Mouse (Mus musculus): ENCODE measurements around the gene Flrt1. TPM values are rescaled to one million over a fixed set of nuclear protein-coding genes. Genes with fewer than 3 reads are reported as not detected.

Gene Flrt1
- polyA plus RNA-seq, 1 experiment from 2014 or later, result 1.3 TPM

DNA sequence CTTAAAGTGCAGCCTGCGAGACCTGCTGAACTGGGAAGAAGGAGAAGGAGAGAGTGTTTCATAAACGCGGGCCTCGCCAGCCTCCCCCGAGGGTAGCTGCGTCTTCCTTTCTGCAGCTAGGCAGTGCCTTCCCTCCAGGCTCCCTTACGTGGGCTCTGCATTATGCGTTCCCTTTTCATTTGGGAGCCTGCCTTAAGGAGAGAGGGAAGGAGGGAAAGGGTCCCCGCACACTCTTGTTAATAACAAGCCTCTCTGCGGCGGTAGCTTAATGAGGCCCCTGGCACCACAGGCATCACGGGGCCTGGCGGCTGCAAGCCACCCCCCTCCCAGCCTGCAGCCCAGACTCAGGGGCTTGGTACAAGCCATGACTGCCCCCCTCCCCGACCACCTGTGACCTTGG is 8.0 kb upstream of the Flrt1 start:
- no peak overlapping the region for H3K4me3 ChIP-seq
- H3K9me3 ChIP-seq (replicated peaks), result no peaks in the 10 kb centered on the region
- no peak for ATAC-seq (replicated peaks; ENCODE audit: insufficient number of reproducible peaks, insufficient read depth, low FRiP score, low read depth)
- peaks cover 57% of the 10 kb centered on the region for H3K4me1 ChIP-seq (replicated peaks)
- H3K9ac ChIP-seq, result no peak overlapping the region
- no peak overlapping the region for H3K4me2 ChIP-seq
- no peaks in the 10 kb centered on the region for H3K36me3 ChIP-seq
- 56% methylated on average over 14 of the region's 14 CpGs for WGBS
- 0 out of 2 replicates have a peak overlapping the region, but pooled peaks have one; percentile 29 for H3K27ac ChIP-seq
- H3K27me3 ChIP-seq, result no peaks in the 10 kb centered on the region

DNA sequence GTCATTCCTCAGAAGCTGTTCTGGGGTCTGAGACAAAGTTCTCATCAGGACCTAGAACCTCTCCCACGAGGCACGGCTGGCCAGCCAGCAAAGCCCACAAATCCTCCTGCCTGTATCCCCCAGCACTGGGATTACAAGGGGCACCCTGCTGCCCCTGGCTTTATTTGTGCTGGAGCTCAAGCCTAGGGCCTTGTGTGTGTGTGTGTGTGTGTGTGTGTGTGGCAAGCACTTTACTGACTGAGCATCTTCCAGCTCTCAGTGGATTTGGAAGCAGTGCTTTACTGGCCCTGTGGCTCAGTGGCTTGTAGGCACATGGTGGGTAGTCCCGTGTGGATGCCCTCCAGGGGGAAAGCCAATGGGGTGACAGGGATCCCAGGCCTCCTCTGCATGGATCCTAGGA is 7.1 kb upstream of the Flrt1 start:
- no peak overlapping the region for H3K27ac ChIP-seq
- WGBS, result 59% methylated on average over 3 of the region's 3 CpGs
- no peaks in the 10 kb centered on the region for H3K27me3 ChIP-seq
- H3K4me2 ChIP-seq, result no peak overlapping the region
- no peaks in the 10 kb centered on the region for H3K36me3 ChIP-seq
- peaks cover 57% of the 10 kb centered on the region for H3K4me1 ChIP-seq (replicated peaks)
- no peak overlapping the region for H3K9ac ChIP-seq
- ATAC-seq (replicated peaks; ENCODE audit: insufficient number of reproducible peaks, insufficient read depth, low FRiP score, low read depth), result no peak
- H3K4me3 ChIP-seq, result no peak overlapping the region
- no peaks in the 10 kb centered on the region for H3K9me3 ChIP-seq (replicated peaks)

DNA sequence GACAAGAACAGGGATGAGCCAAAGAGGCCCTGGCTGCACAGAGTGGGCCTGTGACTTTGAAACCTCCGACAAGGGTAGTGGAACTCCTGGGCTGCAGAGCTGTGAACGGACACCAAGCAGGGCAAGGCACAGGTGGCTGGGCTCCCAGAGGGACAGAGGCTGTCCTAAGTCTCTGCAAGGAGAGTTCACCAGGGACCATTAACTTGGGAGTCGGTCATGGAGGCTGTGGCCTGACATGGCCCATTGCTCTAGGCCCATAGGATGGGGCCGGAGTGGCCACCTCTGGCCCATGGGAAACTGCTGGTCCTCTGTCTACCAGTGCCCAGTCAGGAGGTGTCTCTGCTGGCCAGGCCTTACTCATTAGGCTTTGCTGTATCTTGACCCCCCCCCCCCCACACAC is 6.2 kb upstream of the Flrt1 start:
- Histone ChIP-seq H3K9me3 (replicated peaks) (no peaks in the 10 kb centered on the region), H3K4me2 (no peak overlapping the region), H3K27me3 (no peaks in the 10 kb centered on the region), H3K4me1 (replicated peaks) (peaks cover 54% of the 10 kb centered on the region), H3K9ac (no peak overlapping the region), H3K4me3 (no peak overlapping the region), H3K27ac (no peak overlapping the region), H3K36me3 (no peaks in the 10 kb centered on the region)
- WGBS, result 78% methylated on average over 4 of the region's 4 CpGs
- ATAC-seq (replicated peaks; ENCODE audit: insufficient number of reproducible peaks, insufficient read depth, low FRiP score, low read depth), result no peak

DNA sequence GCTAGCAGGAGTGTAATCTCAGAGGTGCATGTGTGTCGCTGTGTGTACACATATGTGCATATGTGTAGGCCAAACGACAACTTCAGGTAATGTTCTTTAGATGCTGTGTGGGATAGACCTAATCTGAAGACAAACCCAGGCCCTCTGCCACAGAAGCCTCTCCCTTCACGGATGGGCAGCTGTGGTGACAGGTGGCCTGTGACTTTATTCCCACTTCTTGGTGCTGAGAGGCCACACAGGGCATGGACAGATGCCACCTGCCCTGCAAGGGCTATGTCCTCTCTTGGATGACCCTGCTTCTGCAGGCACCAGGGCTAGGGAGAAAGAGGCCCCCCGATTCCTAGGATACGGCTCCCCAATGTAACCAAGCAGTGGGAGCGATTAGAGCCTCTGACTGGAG is 5.8 kb upstream of the Flrt1 start:
- Histone ChIP-seq H3K36me3 (no peaks in the 10 kb centered on the region), H3K4me1 (replicated peaks) (peaks cover 54% of the 10 kb centered on the region), H3K4me2 (no peak overlapping the region), H3K27me3 (no peaks in the 10 kb centered on the region), H3K9me3 (replicated peaks) (no peaks in the 10 kb centered on the region), H3K9ac (no peak overlapping the region), H3K27ac (no peak overlapping the region), H3K4me3 (no peak overlapping the region)
- WGBS, result 80% methylated on average over 6 of the region's 6 CpGs
- ATAC-seq (replicated peaks; ENCODE audit: insufficient number of reproducible peaks, insufficient read depth, low FRiP score, low read depth), result no peak

- H3K27ac ChIP-seq, result no peak overlapping the region
- peaks cover 54% of the 10 kb centered on the region for H3K4me1 ChIP-seq (replicated peaks)
- H3K4me2 ChIP-seq, result no peak overlapping the region
These were observed 5.3 kb upstream of the Flrt1 start for GRCm38 (mm10) chr19:7110875-7111274.

GRCm38 (mm10) chr19:7110097-7110496 is 4.6 kb upstream of the Flrt1 start:
- Histone ChIP-seq H3K36me3 (no peaks in the 10 kb centered on the region), H3K9me3 (replicated peaks) (no peaks in the 10 kb centered on the region), H3K27me3 (no peaks in the 10 kb centered on the region), H3K4me1 (replicated peaks) (peaks cover 54% of the 10 kb centered on the region), H3K4me3 (no peak overlapping the region), H3K9ac (no peak overlapping the region), H3K4me2 (no peak overlapping the region), H3K27ac (no peak overlapping the region)
- no peak for ATAC-seq (replicated peaks; ENCODE audit: insufficient number of reproducible peaks, insufficient read depth, low FRiP score, low read depth)
- 43% methylated on average over 5 of the region's 5 CpGs for WGBS

More at GRCm38 (mm10) chr19:7110875-7111274, 5.3 kb upstream of the Flrt1 start:
- no peak overlapping the region for H3K4me3 ChIP-seq
- H3K36me3 ChIP-seq, result no peaks in the 10 kb centered on the region
- H3K27me3 ChIP-seq, result no peaks in the 10 kb centered on the region
- H3K9ac ChIP-seq, result no peak overlapping the region
- WGBS, result 57% methylated on average over 6 of the region's 6 CpGs
- no peak for ATAC-seq (replicated peaks; ENCODE audit: insufficient number of reproducible peaks, insufficient read depth, low FRiP score, low read depth)
- H3K9me3 ChIP-seq (replicated peaks), result no peaks in the 10 kb centered on the region

DNA sequence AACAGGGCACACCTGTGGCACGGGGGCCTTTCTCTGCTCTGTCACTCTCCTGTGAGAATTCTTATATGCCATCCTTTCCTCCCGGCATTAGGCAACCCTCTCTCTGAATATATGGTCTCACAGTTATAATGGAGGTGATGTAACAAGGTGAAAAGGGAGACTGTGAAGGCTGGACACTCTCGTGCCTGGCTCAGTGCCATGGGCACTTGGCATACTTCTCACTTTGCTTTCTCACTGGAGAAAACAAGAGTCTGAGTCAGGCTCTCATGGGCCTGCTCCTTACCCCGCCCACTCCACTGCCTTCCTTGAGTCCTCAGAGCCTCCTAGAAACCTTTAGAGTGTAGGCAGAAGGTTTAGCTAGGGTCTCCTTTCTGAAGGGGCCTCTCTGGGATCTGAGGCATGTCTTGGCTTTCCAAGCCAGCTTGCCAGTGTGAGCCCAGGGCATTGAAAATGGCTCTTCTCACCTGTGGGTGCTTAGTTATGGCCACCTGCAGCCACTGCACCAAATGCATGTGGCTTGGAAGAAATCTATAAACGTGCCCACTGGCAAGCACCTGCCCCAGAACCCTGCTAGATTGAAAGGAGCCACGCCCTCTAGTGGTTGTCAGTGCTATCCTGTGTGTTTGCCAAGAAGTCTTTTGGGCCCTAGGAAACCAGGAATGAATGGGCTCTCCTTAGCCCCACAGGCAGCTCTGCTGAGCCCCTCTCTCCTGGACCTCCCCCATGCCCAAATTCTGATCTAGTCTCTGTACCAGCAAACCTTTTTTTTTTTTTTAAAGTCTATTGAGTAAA is 2.8 kb upstream of the Flrt1 start:
- Histone ChIP-seq H3K4me1 (replicated peaks) (peaks cover 56% of the 10 kb centered on the region), H3K27ac (no peak overlapping the region), H3K4me2 (no peak overlapping the region), H3K36me3 (no peaks in the 10 kb centered on the region), H3K9ac (no peak overlapping the region), H3K4me3 (no peak overlapping the region), H3K27me3 (no peaks in the 10 kb centered on the region), H3K9me3 (replicated peaks) (no peaks in the 10 kb centered on the region)
- no peak for ATAC-seq (replicated peaks; ENCODE audit: insufficient number of reproducible peaks, insufficient read depth, low FRiP score, low read depth)
- WGBS, result 42% methylated on average over 6 of the region's 6 CpGs

DNA sequence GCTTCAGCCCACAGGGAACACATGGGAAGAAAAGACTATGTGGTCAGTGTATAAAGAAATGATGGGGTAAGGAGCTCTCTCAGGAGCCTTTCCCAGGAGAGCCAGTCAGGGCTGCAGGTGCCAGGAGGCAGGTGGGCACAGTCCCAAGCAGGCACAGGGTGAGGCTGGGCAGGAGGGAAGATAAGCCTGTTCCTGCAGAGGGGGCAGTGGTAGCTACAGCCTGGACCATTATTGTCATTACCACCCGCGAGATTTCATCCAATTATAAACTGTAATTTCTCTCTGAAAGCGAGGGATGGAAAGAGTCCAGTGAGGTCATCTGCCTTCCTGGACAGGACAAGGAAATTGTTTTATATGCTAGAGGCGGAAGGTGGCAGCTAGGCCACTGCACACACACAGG is 1.6 kb upstream of the Flrt1 start:
- Histone ChIP-seq H3K9me3 (replicated peaks) (no peaks in the 10 kb centered on the region), H3K36me3 (no peaks in the 10 kb centered on the region), H3K4me2 (no peak overlapping the region), H3K27ac (no peak overlapping the region), H3K4me1 (replicated peaks) (peaks cover 52% of the 10 kb centered on the region), H3K4me3 (no peak overlapping the region), H3K9ac (no peak overlapping the region), H3K27me3 (no peaks in the 10 kb centered on the region)
- 72% methylated on average over 4 of the region's 4 CpGs for WGBS
- ATAC-seq (replicated peaks; ENCODE audit: insufficient number of reproducible peaks, insufficient read depth, low FRiP score, low read depth), result no peak

GRCm38 (mm10) chr19:7106566-7106965 is 1.0 kb upstream of the Flrt1 start:
- no peaks in the 10 kb centered on the region for H3K27me3 ChIP-seq
- no peaks in the 10 kb centered on the region for H3K36me3 ChIP-seq

DNA sequence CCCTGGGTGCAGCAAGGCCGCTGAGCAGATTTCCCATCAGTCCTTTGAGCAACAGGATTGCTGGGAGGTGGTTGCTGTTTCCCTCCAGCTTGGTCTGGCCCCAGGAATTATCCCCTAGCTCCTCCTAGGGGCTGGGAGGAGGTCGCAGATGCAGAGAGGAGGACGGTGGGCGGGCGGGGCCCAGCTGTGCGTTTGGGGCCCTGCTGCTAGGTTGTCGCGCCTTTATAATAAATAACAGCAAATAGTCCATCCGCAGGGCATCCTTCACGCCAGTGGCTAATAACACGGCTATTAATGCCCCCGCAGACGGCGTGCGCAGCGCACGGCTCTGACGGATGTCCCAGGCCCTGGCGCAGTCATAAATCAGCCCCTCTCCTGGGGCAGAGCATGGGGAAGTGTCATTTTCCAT is 1.5 kb downstream of the Flrt1 start:
- Histone ChIP-seq H3K4me3 (no peak overlapping the region; the same call in 1 of the 2 replicates), H3K36me3 (no peaks in the 10 kb centered on the region), H3K4me2 (peak overlapping the region; percentile 29), H3K9me3 (replicated peaks) (no peaks in the 10 kb centered on the region), H3K4me1 (replicated peaks) (peaks cover 33% of the 10 kb centered on the region), H3K9ac (no peak overlapping the region), H3K27ac (no peak overlapping the region), H3K27me3 (no peaks in the 10 kb centered on the region)
- ATAC-seq (replicated peaks; ENCODE audit: insufficient number of reproducible peaks, insufficient read depth, low FRiP score, low read depth), result 0 out of 2 replicates have a peak, but pooled peaks have one; percentile 16
- 38% methylated on average over 19 of the region's 19 CpGs for WGBS

More at GRCm38 (mm10) chr19:7106566-7106965, 1.0 kb upstream of the Flrt1 start:
- H3K27ac ChIP-seq, result no peak overlapping the region
- H3K4me3 ChIP-seq, result no peak overlapping the region
- no peak overlapping the region for H3K4me2 ChIP-seq
- WGBS, result 80% methylated on average over 2 of the region's 2 CpGs
- H3K4me1 ChIP-seq (replicated peaks), result peaks cover 50% of the 10 kb centered on the region
- no peak for ATAC-seq (replicated peaks; ENCODE audit: insufficient number of reproducible peaks, insufficient read depth, low FRiP score, low read depth)
- H3K9me3 ChIP-seq (replicated peaks), result no peaks in the 10 kb centered on the region
- no peak overlapping the region for H3K9ac ChIP-seq

- no peak for ATAC-seq (replicated peaks; ENCODE audit: insufficient number of reproducible peaks, insufficient read depth, low FRiP score, low read depth)
- Histone ChIP-seq H3K4me2 (peak overlapping the region; percentile 29), H3K36me3 (no peaks in the 10 kb centered on the region), H3K27me3 (no peaks in the 10 kb centered on the region), H3K4me3 (no peak overlapping the region; the same call in 1 of the 2 replicates), H3K27ac (no peak overlapping the region), H3K9ac (no peak overlapping the region), H3K9me3 (replicated peaks) (no peaks in the 10 kb centered on the region), H3K4me1 (replicated peaks) (peaks cover 31% of the 10 kb centered on the region)
- WGBS, result 67% methylated on average over 4 of the region's 4 CpGs
These were observed 2.1 kb downstream of the Flrt1 start for GRCm38 (mm10) chr19:7103349-7103992.
